In genomic region chr15:31571906-31572722, GRCm38 (mm10) we compare ENCODE assay signal across 10 mouse cellular contexts. TPM values are rescaled to one million over a fixed set of nuclear protein-coding genes. Genes with fewer than 3 reads are reported as not detected.
A peak's percentile ranks its signal among the peaks of the same experiment; 100 is the strongest.
DNase-seq lines count a peak whose midpoint lies in the region; ATAC-seq and TF ChIP-seq lines count a peak whose summit lies in the region.
"Had no signal": no experiment of that assay in that cellular context is flagged by ENCODE, and none has a peak within 500 bp of the region (broad histone marks: within the 10 kb centered on the region; RNA-seq: fewer than 3 reads in every experiment).

No protein-coding gene starts in this region.

- H3K4me2 ChIP-seq in hindbrain, postnatal 0 days (ENCODE audit: low read depth, low read length): no peak overlapping the region
- no peak overlapping the region for H3K4me2 ChIP-seq in hindbrain, embryonic 12.5 days (replicated peaks)
- H3K4me2 ChIP-seq in embryonic facial prominence, embryonic 15.5 days (replicated peaks): 0 out of 2 replicates have a peak overlapping the region, but pooled peaks have one; percentile 6
- H3K4me2 ChIP-seq in limb, embryonic 15.5 days: peak overlapping the region; percentile 14; the same call in 1 of the 2 replicates
- no peak overlapping the region for H3K4me2 ChIP-seq in neural tube, embryonic 15.5 days
- no peak overlapping the region for H3K4me2 ChIP-seq in kidney, embryonic 16.5 days (replicated peaks; ENCODE audit: low read depth, low read length)

- TF ChIP-seq CTCF in hindbrain, postnatal 0 days (IDR thresholded peaks at IDR 0.05; ENCODE audit: low read depth): no peak

- no peaks in the 10 kb centered on the region for H3K36me3 ChIP-seq in hindbrain, postnatal 0 days (ENCODE audit: insufficient read depth, low read length)
- H3K36me3 ChIP-seq in hindbrain, embryonic 12.5 days: no peaks in the 10 kb centered on the region
- no peaks in the 10 kb centered on the region for H3K36me3 ChIP-seq in embryonic facial prominence, embryonic 15.5 days
- no peaks in the 10 kb centered on the region for H3K36me3 ChIP-seq in limb, embryonic 15.5 days
- H3K36me3 ChIP-seq in neural tube, embryonic 15.5 days: no peaks in the 10 kb centered on the region
- H3K36me3 ChIP-seq in kidney, embryonic 16.5 days (ENCODE audit: insufficient read depth, low read length): no peaks in the 10 kb centered on the region

- 67% methylated on average over 16 of the region's 16 CpGs for WGBS in hindbrain, postnatal 0 days
- 80% methylated on average over 16 of the region's 16 CpGs for WGBS in hindbrain, embryonic 12.5 days
- WGBS in embryonic facial prominence, embryonic 15.5 days: 50% methylated on average over 16 of the region's 16 CpGs
- WGBS in limb, embryonic 15.5 days: 52% methylated on average over 16 of the region's 16 CpGs
- WGBS in neural tube, embryonic 15.5 days: 90% methylated on average over 16 of the region's 16 CpGs
- WGBS in kidney, embryonic 16.5 days: 86% methylated on average over 16 of the region's 16 CpGs

- H3K4me3 ChIP-seq in hindbrain, postnatal 0 days (ENCODE audit: low read length): no peak overlapping the region
- H3K4me3 ChIP-seq in hindbrain, embryonic 12.5 days: no peak overlapping the region
- no peak overlapping the region for H3K4me3 ChIP-seq in embryonic facial prominence, embryonic 15.5 days (replicated peaks)
- H3K4me3 ChIP-seq in limb, embryonic 15.5 days: no peak overlapping the region
- H3K4me3 ChIP-seq in neural tube, embryonic 15.5 days (replicated peaks): no peak overlapping the region
- no peak overlapping the region for H3K4me3 ChIP-seq in kidney, embryonic 16.5 days (ENCODE audit: low read length)

- no peaks in the 10 kb centered on the region for H3K9me3 ChIP-seq in hindbrain, postnatal 0 days (ENCODE audit: low read length)
- H3K9me3 ChIP-seq in hindbrain, embryonic 12.5 days (replicated peaks): no peaks in the 10 kb centered on the region
- no peaks in the 10 kb centered on the region for H3K9me3 ChIP-seq in embryonic facial prominence, embryonic 15.5 days (replicated peaks)
- no peaks in the 10 kb centered on the region for H3K9me3 ChIP-seq in limb, embryonic 15.5 days
- no peaks in the 10 kb centered on the region for H3K9me3 ChIP-seq in neural tube, embryonic 15.5 days (replicated peaks)
- no peaks in the 10 kb centered on the region for H3K9me3 ChIP-seq in kidney, embryonic 16.5 days (ENCODE audit: low read length)

- no peaks in the 10 kb centered on the region for H3K27me3 ChIP-seq in hindbrain, postnatal 0 days (ENCODE audit: insufficient read depth, low read length)
- H3K27me3 ChIP-seq in hindbrain, embryonic 12.5 days: no peaks in the 10 kb centered on the region
- H3K27me3 ChIP-seq in embryonic facial prominence, embryonic 15.5 days: no peaks in the 10 kb centered on the region
- H3K27me3 ChIP-seq in limb, embryonic 15.5 days: no peaks in the 10 kb centered on the region
- H3K27me3 ChIP-seq in neural tube, embryonic 15.5 days (replicated peaks): no peaks in the 10 kb centered on the region
- no peaks in the 10 kb centered on the region for H3K27me3 ChIP-seq in kidney, embryonic 16.5 days (ENCODE audit: insufficient read depth, low read length)

- H3K27ac ChIP-seq in hindbrain, postnatal 0 days: no peak overlapping the region
- no peak overlapping the region for H3K27ac ChIP-seq in hindbrain, embryonic 12.5 days
- peak overlapping the region; percentile 73 for H3K27ac ChIP-seq in embryonic facial prominence, embryonic 15.5 days (replicated peaks)
- H3K27ac ChIP-seq in limb, embryonic 15.5 days: peak overlapping the region; percentile 51
- H3K27ac ChIP-seq in neural tube, embryonic 15.5 days (replicated peaks): no peak overlapping the region
- no peak overlapping the region for H3K27ac ChIP-seq in kidney, embryonic 16.5 days (ENCODE audit: low read length)

- no peaks in the 10 kb centered on the region for H3K4me1 ChIP-seq in hindbrain, postnatal 0 days (ENCODE audit: insufficient read depth, low read length)
- H3K4me1 ChIP-seq in hindbrain, embryonic 12.5 days: peaks cover 9% of the 10 kb centered on the region
- H3K4me1 ChIP-seq in embryonic facial prominence, embryonic 15.5 days: peaks cover 43% of the 10 kb centered on the region
- H3K4me1 ChIP-seq in limb, embryonic 15.5 days: peaks cover 26% of the 10 kb centered on the region
- H3K4me1 ChIP-seq in neural tube, embryonic 15.5 days: 0 out of 2 replicates have a peak, but pooled peaks cover 5% of the 10 kb centered on the region
- H3K4me1 ChIP-seq in kidney, embryonic 16.5 days (ENCODE audit: insufficient read depth, low read length): peaks cover 18% of the 10 kb centered on the region

- DNase-seq in hindbrain, postnatal 0 days (ENCODE audit: low spot score): peak; percentile 30
- peak; percentile 65 for DNase-seq in NIH3T3 (ENCODE audit: low read depth)
- no peak for DNase-seq in spleen, postnatal 10 days (ENCODE audit: low spot score in 2 of 2)
- DNase-seq: cerebellum, adult 8-10 months; thymus, postnatal 25 days had no signal

- ATAC-seq in hindbrain, postnatal 0 days: no peak
- ATAC-seq in hindbrain, embryonic 12.5 days (ENCODE audit: low FRiP score): no peak
- ATAC-seq in embryonic facial prominence, embryonic 15.5 days (ENCODE audit: insufficient number of reproducible peaks, low FRiP score, low TSS enrichment, low read depth): peak; percentile 74
- ATAC-seq in limb, embryonic 15.5 days (ENCODE audit: insufficient number of reproducible peaks, low FRiP score, low TSS enrichment, low read depth): peak; percentile 73
- ATAC-seq in neural tube, embryonic 15.5 days (ENCODE audit: low FRiP score): no peak
- ATAC-seq in kidney, embryonic 16.5 days (ENCODE audit: low FRiP score, low TSS enrichment): no peak

- no peak overlapping the region for H3K9ac ChIP-seq in hindbrain, postnatal 0 days (replicated peaks; ENCODE audit: low read length)
- no peak overlapping the region for H3K9ac ChIP-seq in hindbrain, embryonic 12.5 days
- H3K9ac ChIP-seq in embryonic facial prominence, embryonic 15.5 days: no peak overlapping the region
- H3K9ac ChIP-seq in limb, embryonic 15.5 days: no peak overlapping the region
- no peak overlapping the region for H3K9ac ChIP-seq in neural tube, embryonic 15.5 days (replicated peaks)
- no peak overlapping the region for H3K9ac ChIP-seq in kidney, embryonic 16.5 days (replicated peaks; ENCODE audit: low read length)

RNA-seq across cellular contexts. Expression of gene Cmbl, which starts 6.9 kb away (rescaled TPM):
- 15.2 and 21.2 TPM in 2 replicates for total RNA-seq in hindbrain, postnatal 0 days (2014; rRNA removed)
- polyA plus RNA-seq in hindbrain, postnatal 0 days (2015; fragmentation: Nextera tagmentation; extraction: Ambion mirVana): 22.7 and 24.9 TPM in 2 replicates
- 2.7 and 2.8 TPM in 2 replicates for polyA plus RNA-seq in hindbrain, embryonic 12.5 days (2016; fragmentation: Nextera tagmentation; extraction: Ambion mirVana)
- polyA plus RNA-seq in embryonic facial prominence, embryonic 15.5 days (2015; fragmentation: Nextera tagmentation; extraction: Ambion mirVana): 4.3 and 5.6 TPM in 2 replicates
- polyA plus RNA-seq in limb, embryonic 15.5 days (2015; fragmentation: Nextera tagmentation; extraction: Ambion mirVana): 2.7 and 6.0 TPM in 2 replicates
- 6.9 and 7.7 TPM in 2 replicates for polyA plus RNA-seq in neural tube, embryonic 15.5 days (2015; fragmentation: Nextera tagmentation; extraction: Ambion mirVana)
- polyA plus RNA-seq in kidney, embryonic 16.5 days (2015; fragmentation: Nextera tagmentation; extraction: Ambion mirVana): 21.3 and 22.6 TPM in 2 replicates

RNA-seq across cellular contexts. Expression of gene Cct5, which starts 29.5 kb away (rescaled TPM):
- total RNA-seq in hindbrain, postnatal 0 days (2014; rRNA removed): 251 and 279 TPM in 2 replicates
- polyA plus RNA-seq in hindbrain, postnatal 0 days (2015; fragmentation: Nextera tagmentation; extraction: Ambion mirVana): 416 and 423 TPM in 2 replicates
- polyA plus RNA-seq in hindbrain, embryonic 12.5 days (2016; fragmentation: Nextera tagmentation; extraction: Ambion mirVana): 539 and 546 TPM in 2 replicates
- polyA plus RNA-seq in embryonic facial prominence, embryonic 15.5 days (2015; fragmentation: Nextera tagmentation; extraction: Ambion mirVana): 452 and 454 TPM in 2 replicates
- polyA plus RNA-seq in limb, embryonic 15.5 days (2015; fragmentation: Nextera tagmentation; extraction: Ambion mirVana): 450 and 453 TPM in 2 replicates
- 473 and 502 TPM in 2 replicates for polyA plus RNA-seq in neural tube, embryonic 15.5 days (2015; fragmentation: Nextera tagmentation; extraction: Ambion mirVana)
- polyA plus RNA-seq in kidney, embryonic 16.5 days (2015; fragmentation: Nextera tagmentation; extraction: Ambion mirVana): 556 and 574 TPM in 2 replicates

RNA-seq across cellular contexts. Expression of gene Fam173b, which starts 29.5 kb away (rescaled TPM):
- 7.4 and 12.5 TPM in 2 replicates for total RNA-seq in hindbrain, postnatal 0 days (2014; rRNA removed)
- 8.2 and 8.9 TPM in 2 replicates for polyA plus RNA-seq in hindbrain, postnatal 0 days (2015; fragmentation: Nextera tagmentation; extraction: Ambion mirVana)
- 12.3 and 12.4 TPM in 2 replicates for polyA plus RNA-seq in hindbrain, embryonic 12.5 days (2016; fragmentation: Nextera tagmentation; extraction: Ambion mirVana)
- polyA plus RNA-seq in embryonic facial prominence, embryonic 15.5 days (2015; fragmentation: Nextera tagmentation; extraction: Ambion mirVana): 15.7 and 16.9 TPM in 2 replicates
- 12.5 and 14.3 TPM in 2 replicates for polyA plus RNA-seq in limb, embryonic 15.5 days (2015; fragmentation: Nextera tagmentation; extraction: Ambion mirVana)
- 11.1 and 11.6 TPM in 2 replicates for polyA plus RNA-seq in neural tube, embryonic 15.5 days (2015; fragmentation: Nextera tagmentation; extraction: Ambion mirVana)
- polyA plus RNA-seq in kidney, embryonic 16.5 days (2015; fragmentation: Nextera tagmentation; extraction: Ambion mirVana): 14.2 and 14.8 TPM in 2 replicates

RNA-seq across cellular contexts. Expression of gene March6, which starts 41.3 kb away (rescaled TPM):
- 154 and 169 TPM in 2 replicates for total RNA-seq in hindbrain, postnatal 0 days (2014; rRNA removed)
- 55.3 and 57.4 TPM in 2 replicates for polyA plus RNA-seq in hindbrain, postnatal 0 days (2015; fragmentation: Nextera tagmentation; extraction: Ambion mirVana)
- 67.5 and 70.9 TPM in 2 replicates for polyA plus RNA-seq in hindbrain, embryonic 12.5 days (2016; fragmentation: Nextera tagmentation; extraction: Ambion mirVana)
- polyA plus RNA-seq in embryonic facial prominence, embryonic 15.5 days (2015; fragmentation: Nextera tagmentation; extraction: Ambion mirVana): 24.5 and 25.1 TPM in 2 replicates
- 21.4 and 26.2 TPM in 2 replicates for polyA plus RNA-seq in limb, embryonic 15.5 days (2015; fragmentation: Nextera tagmentation; extraction: Ambion mirVana)
- 57.8 and 63.2 TPM in 2 replicates for polyA plus RNA-seq in neural tube, embryonic 15.5 days (2015; fragmentation: Nextera tagmentation; extraction: Ambion mirVana)
- polyA plus RNA-seq in kidney, embryonic 16.5 days (2015; fragmentation: Nextera tagmentation; extraction: Ambion mirVana): 37.4 and 37.7 TPM in 2 replicates

Comparison
In these comparisons a context has a peak if more than half of its experiments do, and no peak if none do; other contexts are left out.
1. ATAC-seq: peak in embryonic facial prominence, embryonic 15.5 days (single experiment) and limb, embryonic 15.5 days (single experiment); none in hindbrain, postnatal 0 days (single experiment), hindbrain, embryonic 12.5 days (single experiment), neural tube, embryonic 15.5 days (single experiment) and kidney, embryonic 16.5 days (single experiment).
2. DNase-seq: peak in hindbrain, postnatal 0 days (single experiment) and NIH3T3 (single experiment); none in spleen, postnatal 10 days (0 of 2).
3. H3K27ac ChIP-seq: peak in embryonic facial prominence, embryonic 15.5 days (single experiment) and limb, embryonic 15.5 days (single experiment); none in hindbrain, postnatal 0 days (single experiment), hindbrain, embryonic 12.5 days (single experiment), neural tube, embryonic 15.5 days (single experiment) and kidney, embryonic 16.5 days (single experiment).
4. H3K4me2 ChIP-seq: peak in embryonic facial prominence, embryonic 15.5 days (single experiment) and limb, embryonic 15.5 days (single experiment); none in hindbrain, postnatal 0 days (single experiment), hindbrain, embryonic 12.5 days (single experiment), neural tube, embryonic 15.5 days (single experiment) and kidney, embryonic 16.5 days (single experiment).